Mouse (Mus musculus): ENCODE measurements at regions not wholly inside any gene's neighbourhood (a gene's known extent, or its start where the extent isn't known, plus 50 kb on each side); places are given as distances from the start of the nearest gene placed in this dataset.
A peak's percentile ranks its signal among the peaks of the same experiment; 100 is the strongest.

DNA sequence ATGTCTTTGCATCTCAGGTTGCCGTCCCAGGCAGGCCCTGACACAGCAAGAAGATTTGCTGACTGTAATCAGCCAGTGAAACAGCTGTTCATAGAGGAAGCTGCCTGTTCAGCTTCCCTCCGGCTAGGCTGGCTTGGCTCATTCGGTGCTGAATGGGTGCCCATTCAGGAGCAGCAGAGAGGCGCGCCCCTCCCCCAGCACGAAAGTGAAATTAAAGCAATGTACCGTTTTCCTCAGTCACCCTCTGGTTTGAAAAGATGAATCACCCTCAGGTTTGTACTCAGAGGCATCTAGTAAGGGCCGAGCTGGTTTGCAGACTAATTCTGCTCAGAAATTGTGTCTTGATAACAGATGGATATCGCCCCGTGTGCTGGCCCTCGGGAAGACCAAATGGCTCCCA is 251.7 kb downstream of the Hhipl2 start:
- ATAC-seq = peak; percentile 51; the same call in 1 of the 2 replicates
- Histone ChIP-seq H3K9me3 (ENCODE audit: low read length) (0 out of 2 replicates have a peak, but pooled peaks cover 3% of the 10 kb centered on the region), H3K27me3 (ENCODE audit: insufficient read depth, low read length) (no peaks in the 10 kb centered on the region), H3K4me2 (ENCODE audit: low read depth) (no peak overlapping the region), H3K9ac (no peak overlapping the region), H3K4me1 (ENCODE audit: insufficient read depth) (no peaks in the 10 kb centered on the region), H3K36me3 (ENCODE audit: insufficient read depth) (no peaks in the 10 kb centered on the region), H3K4me3 (ENCODE audit: low read depth, low read length) (no peak overlapping the region), H3K27ac (ENCODE audit: low read depth, low read length) (no peak overlapping the region)
- peak; percentile 20 for DNase-seq
- TF ChIP-seq CTCF (IDR thresholded peaks at IDR 0.05; ENCODE audit: low read depth) = no peak
- WGBS = 50% methylated on average over 11 of the region's 11 CpGs

DNA sequence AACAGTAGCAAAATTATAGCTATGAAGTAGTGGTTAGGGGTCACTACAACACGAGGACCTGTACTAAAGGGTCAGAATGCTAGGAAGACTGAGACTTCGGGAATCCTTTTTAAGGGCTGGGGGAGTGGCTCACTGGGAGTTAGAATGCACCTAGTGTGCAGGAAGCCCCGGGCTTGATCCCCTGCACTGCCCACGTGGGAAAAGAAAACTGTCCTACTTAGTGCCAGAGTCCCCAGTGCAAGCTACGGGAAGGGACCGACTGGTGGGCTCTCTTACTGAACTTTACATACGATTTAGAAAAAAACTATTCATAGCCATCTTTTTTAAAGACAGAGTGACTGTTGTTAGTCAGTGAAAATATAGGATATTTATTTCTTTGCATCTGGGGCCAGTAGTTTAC is 252.5 kb downstream of the Hhipl2 start:
- WGBS = 76% methylated on average over 7 of the region's 7 CpGs

DNA sequence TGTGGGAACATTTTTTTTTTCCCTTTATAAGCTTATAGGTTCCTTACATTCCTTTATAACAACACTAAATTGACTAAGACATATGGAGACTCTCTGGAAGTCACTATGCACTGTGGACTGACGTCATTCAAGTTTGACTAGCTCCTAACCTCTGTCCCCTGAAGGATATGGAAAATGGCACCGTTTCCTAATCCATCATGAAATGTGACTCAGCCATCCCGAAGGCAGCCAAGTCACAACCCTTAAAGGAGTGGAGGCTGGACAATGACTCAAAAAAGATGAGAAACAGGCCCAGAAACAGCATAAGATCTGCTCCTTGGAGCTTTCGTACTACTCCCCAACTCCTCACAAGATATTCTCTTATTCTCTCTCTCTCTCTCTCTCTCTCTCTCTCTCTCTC is 253.5 kb downstream of the Hhipl2 start:
- DNase-seq (no peak), ATAC-seq (no peak)
- Histone ChIP-seq H3K36me3 (ENCODE audit: insufficient read depth) (no peaks in the 10 kb centered on the region), H3K9me3 (ENCODE audit: low read length) (0 out of 2 replicates have a peak, but pooled peaks cover 3% of the 10 kb centered on the region), H3K27ac (ENCODE audit: low read depth, low read length) (no peak overlapping the region), H3K9ac (no peak overlapping the region), H3K27me3 (ENCODE audit: insufficient read depth, low read length) (no peaks in the 10 kb centered on the region), H3K4me3 (ENCODE audit: low read depth, low read length) (no peak overlapping the region), H3K4me2 (ENCODE audit: low read depth) (no peak overlapping the region), H3K4me1 (ENCODE audit: insufficient read depth) (no peaks in the 10 kb centered on the region)
- no peak for TF ChIP-seq CTCF (IDR thresholded peaks at IDR 0.05; ENCODE audit: low read depth)
- WGBS = 86% methylated on average over 4 of the region's 4 CpGs

More for the DNA sequence above, 252.5 kb downstream of the Hhipl2 start:
- Histone ChIP-seq H3K4me3 (ENCODE audit: low read depth, low read length) (no peak overlapping the region), H3K4me2 (ENCODE audit: low read depth) (no peak overlapping the region), H3K9ac (no peak overlapping the region), H3K9me3 (ENCODE audit: low read length) (0 out of 2 replicates have a peak, but pooled peaks cover 3% of the 10 kb centered on the region), H3K4me1 (ENCODE audit: insufficient read depth) (no peaks in the 10 kb centered on the region), H3K27me3 (ENCODE audit: insufficient read depth, low read length) (no peaks in the 10 kb centered on the region), H3K36me3 (ENCODE audit: insufficient read depth) (no peaks in the 10 kb centered on the region), H3K27ac (ENCODE audit: low read depth, low read length) (no peak overlapping the region)
- no peak for DNase-seq
- no peak for ATAC-seq
- TF ChIP-seq CTCF (IDR thresholded peaks at IDR 0.05; ENCODE audit: low read depth) = no peak

DNA sequence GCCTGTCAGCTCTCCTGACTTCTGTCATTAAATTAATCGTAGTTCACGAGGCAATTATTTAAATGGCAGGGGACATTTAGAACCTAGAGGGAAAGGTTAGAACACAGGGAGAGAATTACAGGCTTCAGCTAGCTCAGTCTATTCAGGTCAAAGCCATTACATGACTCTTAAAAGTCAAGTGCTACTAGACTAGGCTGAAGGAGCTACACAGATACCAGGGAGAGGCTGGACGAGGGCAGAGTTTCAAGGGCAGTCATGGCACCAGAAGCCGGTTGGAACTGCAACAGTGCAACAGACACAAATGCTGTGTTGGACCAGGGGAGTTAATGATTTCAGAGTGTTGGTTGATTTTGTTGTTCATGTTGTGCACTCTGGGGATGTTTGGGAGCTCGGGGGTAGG is 254.5 kb downstream of the Hhipl2 start:
- 83% methylated on average over 5 of the region's 5 CpGs for WGBS
- Histone ChIP-seq H3K4me1 (ENCODE audit: insufficient read depth) (no peaks in the 10 kb centered on the region), H3K4me2 (ENCODE audit: low read depth) (no peak overlapping the region), H3K27me3 (ENCODE audit: insufficient read depth, low read length) (no peaks in the 10 kb centered on the region), H3K9ac (no peak overlapping the region), H3K27ac (ENCODE audit: low read depth, low read length) (no peak overlapping the region), H3K4me3 (ENCODE audit: low read depth, low read length) (no peak overlapping the region), H3K36me3 (ENCODE audit: insufficient read depth) (no peaks in the 10 kb centered on the region), H3K9me3 (ENCODE audit: low read length) (no peaks in the 10 kb centered on the region)
- ATAC-seq (no peak), DNase-seq (no peak)
- TF ChIP-seq CTCF (IDR thresholded peaks at IDR 0.05; ENCODE audit: low read depth) = no peak

DNA sequence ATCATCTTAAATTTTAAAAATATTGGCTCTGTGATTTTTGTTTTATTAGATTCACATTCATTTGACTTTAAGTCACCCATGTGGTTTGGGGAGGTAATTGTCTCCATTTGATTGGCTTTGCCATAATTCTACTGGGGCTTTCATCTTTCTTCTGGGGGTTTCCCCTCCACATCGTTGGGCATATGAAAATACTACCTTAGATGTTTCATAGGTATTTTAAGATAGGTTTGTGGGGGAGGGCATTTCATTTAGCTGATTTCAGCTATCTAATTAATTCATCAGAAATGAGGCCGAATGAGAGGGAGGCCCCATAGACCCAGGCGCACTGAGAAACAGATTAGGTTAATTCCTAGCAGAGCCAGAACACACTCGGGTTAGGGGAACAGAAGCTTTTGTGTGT is 259.6 kb downstream of the Hhipl2 start:
- WGBS = 85% methylated on average over 4 of the region's 4 CpGs
- no peaks in the 10 kb centered on the region for H3K36me3 ChIP-seq (ENCODE audit: insufficient read depth)
- DNase-seq = no peak
- H3K4me2 ChIP-seq (ENCODE audit: low read depth) = no peak overlapping the region
- no peaks in the 10 kb centered on the region for H3K9me3 ChIP-seq (ENCODE audit: low read length)
- H3K27me3 ChIP-seq (ENCODE audit: insufficient read depth, low read length) = no peaks in the 10 kb centered on the region
- no peaks in the 10 kb centered on the region for H3K4me1 ChIP-seq (ENCODE audit: insufficient read depth)
- H3K4me3 ChIP-seq (ENCODE audit: low read depth, low read length) = no peak overlapping the region
- no peak for ATAC-seq
- H3K27ac ChIP-seq (ENCODE audit: low read depth, low read length) = no peak overlapping the region
- TF ChIP-seq CTCF (IDR thresholded peaks at IDR 0.05; ENCODE audit: low read depth) = no peak
- no peak overlapping the region for H3K9ac ChIP-seq

DNA sequence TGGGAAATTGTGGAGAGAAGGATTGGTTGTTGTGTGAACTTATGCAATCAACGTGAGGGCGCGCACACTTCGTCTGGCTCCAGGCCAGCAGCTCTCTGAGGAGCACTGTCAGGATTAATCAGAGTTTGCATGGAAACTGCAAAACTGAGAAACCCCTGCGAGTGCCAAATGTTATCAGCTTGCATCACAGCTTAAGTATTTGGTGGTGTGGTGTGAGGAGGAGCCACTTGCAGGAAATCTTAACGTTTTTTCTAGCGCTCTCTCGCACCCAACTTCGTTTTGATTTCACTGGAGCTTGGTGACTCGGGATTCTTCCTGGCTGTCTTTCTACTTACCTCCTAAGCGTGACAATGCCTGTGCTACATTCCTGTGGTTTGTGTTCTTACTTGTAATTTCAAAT is 261.9 kb downstream of the Hhipl2 start:
- H3K27me3 ChIP-seq (ENCODE audit: insufficient read depth, low read length) = no peaks in the 10 kb centered on the region
- H3K9ac ChIP-seq = no peak overlapping the region
- 51% methylated on average over 11 of the region's 11 CpGs for WGBS
- H3K9me3 ChIP-seq (ENCODE audit: low read length) = no peaks in the 10 kb centered on the region
- H3K27ac ChIP-seq (ENCODE audit: low read depth, low read length) = no peak overlapping the region
- no peaks in the 10 kb centered on the region for H3K4me1 ChIP-seq (ENCODE audit: insufficient read depth)
- no peak overlapping the region for H3K4me2 ChIP-seq (ENCODE audit: low read depth)
- H3K36me3 ChIP-seq (ENCODE audit: insufficient read depth) = no peaks in the 10 kb centered on the region
- ATAC-seq (peak; percentile 60), DNase-seq (peak; percentile 70)
- TF ChIP-seq CTCF (IDR thresholded peaks at IDR 0.05; ENCODE audit: low read depth) = no peak
- no peak overlapping the region for H3K4me3 ChIP-seq (ENCODE audit: low read depth, low read length)

DNA sequence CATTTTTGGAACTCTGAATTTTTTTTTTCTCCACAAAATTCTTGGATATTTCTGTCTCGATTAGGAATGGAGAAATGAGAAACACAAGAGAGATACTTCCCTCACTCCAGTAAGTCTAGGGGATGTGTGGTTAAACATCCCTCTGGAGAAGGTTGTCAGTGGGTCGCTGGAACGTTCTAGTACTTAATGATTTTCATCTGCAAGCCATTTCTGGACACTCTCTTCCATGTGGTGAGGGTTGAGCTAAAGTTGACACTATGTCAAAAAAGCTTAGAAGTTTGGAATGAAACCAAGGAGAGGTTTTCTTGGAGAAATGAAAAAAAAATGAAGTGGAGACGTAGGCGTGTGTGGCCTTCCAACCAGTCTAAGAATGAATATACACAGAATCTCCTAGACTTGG is 268.0 kb downstream of the Hhipl2 start:
- Histone ChIP-seq H3K27ac (ENCODE audit: low read depth, low read length) (no peak overlapping the region), H3K9ac (no peak overlapping the region), H3K9me3 (ENCODE audit: low read length) (no peaks in the 10 kb centered on the region), H3K36me3 (ENCODE audit: insufficient read depth) (no peaks in the 10 kb centered on the region), H3K4me3 (ENCODE audit: low read depth, low read length) (no peak overlapping the region), H3K4me2 (ENCODE audit: low read depth) (no peak overlapping the region), H3K27me3 (ENCODE audit: insufficient read depth, low read length) (no peaks in the 10 kb centered on the region), H3K4me1 (ENCODE audit: insufficient read depth) (no peaks in the 10 kb centered on the region)
- no peak for DNase-seq
- ATAC-seq = no peak
- 90% methylated on average over 5 of the region's 5 CpGs for WGBS
- TF ChIP-seq CTCF (IDR thresholded peaks at IDR 0.05; ENCODE audit: low read depth) = no peak

DNA sequence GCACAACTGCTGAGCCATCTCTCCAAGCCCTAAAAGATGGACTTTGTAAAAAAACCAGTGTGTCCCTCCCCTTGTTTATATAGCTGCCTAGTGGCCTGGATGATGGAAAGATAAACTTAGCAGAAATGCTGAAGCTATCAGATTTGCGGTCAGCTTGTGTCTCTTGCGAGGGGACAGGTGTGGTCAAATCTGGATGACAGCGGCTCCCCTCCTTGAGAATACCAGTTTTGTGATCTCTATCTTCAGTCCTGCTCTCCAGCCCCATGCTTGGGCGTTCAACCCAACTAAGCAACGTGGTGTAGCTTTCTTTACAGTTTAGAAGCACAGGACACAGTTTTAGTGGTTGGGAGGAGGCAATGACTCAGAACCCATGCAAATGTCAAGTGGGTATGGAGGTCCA is 274.7 kb downstream of the Hhipl2 start:
- Histone ChIP-seq H3K4me2 (ENCODE audit: low read depth) (no peak overlapping the region), H3K27me3 (ENCODE audit: insufficient read depth, low read length) (no peaks in the 10 kb centered on the region), H3K27ac (ENCODE audit: low read depth, low read length) (no peak overlapping the region), H3K9ac (no peak overlapping the region), H3K36me3 (ENCODE audit: insufficient read depth) (no peaks in the 10 kb centered on the region), H3K4me1 (ENCODE audit: insufficient read depth) (no peaks in the 10 kb centered on the region), H3K4me3 (ENCODE audit: low read depth, low read length) (no peak overlapping the region), H3K9me3 (ENCODE audit: low read length) (no peaks in the 10 kb centered on the region)
- DNase-seq (no peak), ATAC-seq (no peak)
- TF ChIP-seq CTCF (IDR thresholded peaks at IDR 0.05; ENCODE audit: low read depth) = no peak
- WGBS = 92% methylated on average over 5 of the region's 5 CpGs

All from forebrain, postnatal 0 days (tissue).